Mouse (Mus musculus) kidney, adult 2 months (tissue): Measurements from ENCODE around the gene Mrgprg. TPM values are rescaled to one million over a fixed set of nuclear protein-coding genes. Genes with fewer than 3 reads are reported as not detected.

Experiments
- DNase-seq: peaks from one replicate; pipeline ENCODE4 v3.0.0; 2021
- H3K27ac ChIP-seq: fragments of 200-500 bp; 2 replicates; pipeline ENCODE4 v1.5.1; 2012; ENCODE audit warnings: low read depth, low read length, control low read depth, inconsistent platforms; ENCODE audit not compliant: insufficient read depth
- H3K27me3 ChIP-seq: fragments of 200-500 bp; replicated peaks from 2 replicates; pipeline ENCODE4 v1.6.1; 2012; ENCODE audit warnings: mild to moderate bottlenecking, moderate library complexity, low read length, inconsistent platforms; ENCODE audit not compliant: control insufficient read depth, insufficient read depth
- H3K36me3 ChIP-seq: fragments of 200-500 bp; 2 replicates; pipeline ENCODE4 v1.6.1; 2012; ENCODE audit warnings: mild to moderate bottlenecking, moderate library complexity, low read length, inconsistent platforms; ENCODE audit not compliant: control insufficient read depth, insufficient read depth
- H3K4me1 ChIP-seq: fragments of 200-500 bp; 2 replicates; pipeline ENCODE4 v1.6.1; 2011; ENCODE audit warnings: low read length; ENCODE audit not compliant: control insufficient read depth, insufficient read depth
- H3K4me3 ChIP-seq: fragments of 200-500 bp; 2 replicates; pipeline ENCODE4 v1.5.1; 2011; ENCODE audit warnings: mild to moderate bottlenecking, low read depth, low read length, control low read depth; ENCODE audit not compliant: insufficient read depth
- CTCF ChIP-seq: fragments of 200-500 bp; conservative IDR thresholded peaks from 2 replicates; pipeline ENCODE4 v1.5.1; 2011; ENCODE audit warnings: low read depth, mild to moderate bottlenecking, control low read depth, low read length, moderate library complexity, mixed read lengths; ENCODE audit not compliant: insufficient read depth, insufficient read length
- POLR2A ChIP-seq: fragments of 200-500 bp; IDR thresholded peaks from one replicate; pipeline ENCODE4 v1.6.1; 2011; ENCODE audit warnings: low read depth, low read length, control low read depth
- WGBS: fragments of 180-500 bp; shearing (Covaris S2); methylation state at CpG from one replicate; pipeline ENCODE4 v1.1.7; 2018; 5-methylcytosine and 5-hydroxymethylcytosine counted together
- polyA plus RNA-seq: library from polyadenylated mRNA; depleted of rRNA; stranded (reverse); fragments of >200 nt; gene quantifications from 2 replicates; pipeline ENCODE4 v1.2.3, GENCODE M21; 2012

The Mrgprg gene
- polyA plus RNA-seq, 1 experiment = 1.1 TPM

- Histone ChIP-seq H3K27ac (no peak overlapping the region), H3K36me3 (no peaks in the 10 kb centered on the region), H3K4me3 (no peak overlapping the region), H3K27me3 (no peaks in the 10 kb centered on the region), H3K4me1 (no peaks in the 10 kb centered on the region)
- no peak for DNase-seq
- WGBS = 70% methylated on average over 19 of the region's 19 CpGs
- TF ChIP-seq POLR2A = no peak
- no peak for TF ChIP-seq CTCF
Observed at GRCm38 (mm10) chr7:143764876-143765530, 1.8 kb downstream of the Mrgprg start.

DNA sequence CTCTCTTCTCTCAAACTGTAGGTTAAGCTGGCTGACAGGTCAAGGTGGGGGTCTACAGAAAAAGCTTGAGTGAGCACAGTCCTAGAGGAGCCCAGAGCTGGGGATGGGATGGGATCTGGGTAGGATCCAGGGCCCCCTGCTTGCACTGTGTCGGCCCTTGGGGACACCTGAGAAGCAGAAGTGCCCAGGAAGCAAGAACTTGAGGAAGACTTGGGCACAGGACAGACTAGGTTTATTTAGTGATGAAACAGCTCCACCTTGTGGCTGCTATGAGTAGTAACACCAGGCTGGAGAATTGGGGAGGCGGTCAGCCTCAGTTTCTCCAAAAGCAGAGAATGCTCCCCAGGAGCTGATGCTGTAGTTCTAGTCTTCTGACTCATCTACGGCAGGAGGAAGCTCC, 3.0 kb downstream of the Mrgprg start:
- 8% methylated on average over 3 of the region's 3 CpGs for WGBS
- no peaks in the 10 kb centered on the region for H3K4me1 ChIP-seq
- TF ChIP-seq CTCF (peak; percentile 72), POLR2A (no peak)
- DNase-seq = no peak
- H3K27ac ChIP-seq = no peak overlapping the region
- no peaks in the 10 kb centered on the region for H3K36me3 ChIP-seq
- no peaks in the 10 kb centered on the region for H3K27me3 ChIP-seq
- no peak overlapping the region for H3K4me3 ChIP-seq

- Histone ChIP-seq H3K27me3 (no peaks in the 10 kb centered on the region), H3K4me1 (no peaks in the 10 kb centered on the region), H3K4me3 (no peak overlapping the region), H3K27ac (no peak overlapping the region), H3K36me3 (no peaks in the 10 kb centered on the region)
- whole genome bisulfite sequencing = 77% methylated on average over 3 of the region's 3 CpGs
- no peak for TF ChIP-seq POLR2A
- no peak for TF ChIP-seq CTCF
- no peak for DNase-seq
Observed at GRCm38 (mm10) chr7:143758956-143759355, 7.8 kb downstream of the Mrgprg start.

DNA sequence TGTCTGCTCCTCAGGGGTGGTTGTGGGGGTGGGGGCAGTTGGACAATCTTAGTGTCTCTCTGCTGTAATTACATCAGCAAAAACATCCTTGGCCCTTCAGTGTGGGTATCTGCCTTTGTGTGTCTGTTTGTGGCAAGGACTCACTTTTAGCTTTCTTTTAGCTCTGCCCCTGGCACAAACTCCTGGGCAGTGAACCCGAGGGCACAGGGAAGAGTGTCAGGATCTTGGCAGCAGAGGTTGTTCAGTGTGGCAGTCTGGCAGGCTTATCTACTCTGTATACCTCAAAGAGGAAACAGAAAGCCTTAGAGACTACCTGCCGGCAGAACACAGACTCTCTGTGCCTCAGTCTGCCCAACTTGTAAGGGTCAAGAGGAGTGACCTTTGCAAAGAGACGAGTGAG, 9.1 kb downstream of the Mrgprg start:
- peak; percentile 47 for DNase-seq
- no peak for TF ChIP-seq CTCF
- no peak for TF ChIP-seq POLR2A

DNA sequence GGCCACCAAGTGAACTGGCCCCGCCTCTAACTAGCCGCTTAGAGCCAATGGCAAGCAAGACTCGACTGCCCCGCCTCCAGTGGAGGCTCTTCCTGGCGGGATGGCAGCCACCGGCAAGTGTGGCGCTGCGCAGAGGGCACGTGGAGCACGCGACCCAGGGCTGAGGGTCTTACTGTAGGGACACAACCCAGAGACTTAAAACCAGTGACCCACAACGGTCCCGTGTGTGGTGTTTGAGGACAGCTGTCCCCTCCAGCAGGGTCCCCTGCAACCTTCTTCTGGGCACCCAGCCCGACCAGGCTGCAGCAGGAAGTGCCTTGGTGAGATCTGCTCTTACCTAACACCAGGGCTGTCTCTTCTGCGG, 9.8 kb downstream of the Mrgprg start:
- Histone ChIP-seq H3K27me3 (no peaks in the 10 kb centered on the region), H3K4me3 (peak overlapping the region; percentile 53), H3K27ac (no peak overlapping the region), H3K4me1 (no peaks in the 10 kb centered on the region), H3K36me3 (no peaks in the 10 kb centered on the region)
- 1% methylated on average over 15 of the region's 15 CpGs for whole genome bisulfite sequencing
- no peak for TF ChIP-seq CTCF
- TF ChIP-seq POLR2A = no peak
- peak; percentile 86 for DNase-seq

More for the DNA sequence above, 9.1 kb downstream of the Mrgprg start:
- Histone ChIP-seq H3K4me3 (no peak overlapping the region), H3K4me1 (no peaks in the 10 kb centered on the region), H3K27me3 (no peaks in the 10 kb centered on the region), H3K36me3 (no peaks in the 10 kb centered on the region), H3K27ac (no peak overlapping the region)
- 49% methylated on average over 3 of the region's 3 CpGs for WGBS

GRCm38 (mm10) chr7:143756125-143757026, 10.4 kb downstream of the Mrgprg start, which contains the start of gene Osbpl5:
Osbpl5 (minus strand) TSS chr7:143756985.
- WGBS = 24% methylated on average over 22 of the region's 22 CpGs
- DNase-seq = no peak
- Histone ChIP-seq H3K4me3 (peak within 1 kb of the TSS; percentile 53), H3K4me1 (no peaks in the 10 kb centered on the region), H3K27me3 (no peaks in the 10 kb centered on the region), H3K36me3 (no peaks in the 10 kb centered on the region), H3K27ac (no peak within 1 kb of the TSS)
- no peak for TF ChIP-seq CTCF
- no peak for TF ChIP-seq POLR2A
